Mouse (Mus musculus): ENCODE data around the gene Gnb2. TPM values are rescaled to one million over a fixed set of nuclear protein-coding genes. Genes with fewer than 3 reads are reported as not detected.

Gene Gnb2
- polyA plus RNA-seq, 1 experiment = 1,215 TPM

GRCm38 (mm10) chr5:137569665-137570064 is 36.4 kb upstream of the Gnb2 start, which contains the start of gene Tfr2:
Tfr2 (plus strand) TSS chr5:137569840.
- no peaks in the 10 kb centered on the region for H3K27me3 ChIP-seq (ENCODE audit: control insufficient read depth, insufficient read depth, low read length)
- H3K4me3 ChIP-seq (ENCODE audit: low read depth, low read length) = peak within 1 kb of the TSS; percentile 16; the same call in 1 of the 2 replicates
- TF ChIP-seq POLR2A (IDR thresholded peaks at IDR 0.05; ENCODE audit: low read depth, low read length) = no peak
- TF ChIP-seq CTCF (IDR thresholded peaks at IDR 0.05; ENCODE audit: extremely low read depth, insufficient read length, insufficient replicate concordance, low read depth, low read length) = no peak
- no peaks in the 10 kb centered on the region for H3K36me3 ChIP-seq (ENCODE audit: control insufficient read depth, insufficient read depth, low read length)
- 7% methylated on average over 9 of the region's 9 CpGs for WGBS
- H3K27ac ChIP-seq (ENCODE audit: insufficient read depth, low read depth, low read length) = no peak within 1 kb of the TSS
- H3K4me1 ChIP-seq (ENCODE audit: control insufficient read depth, insufficient read depth, insufficient read length, low read length) = peaks cover 3% of the 10 kb centered on the region

- WGBS = 64% methylated on average over 12 of the region's 12 CpGs
- Histone ChIP-seq H3K27ac (ENCODE audit: insufficient read depth, low read depth, low read length) (no peak overlapping the region), H3K36me3 (ENCODE audit: control insufficient read depth, insufficient read depth, low read length) (no peaks in the 10 kb centered on the region), H3K27me3 (ENCODE audit: control insufficient read depth, insufficient read depth, low read length) (no peaks in the 10 kb centered on the region), H3K4me3 (ENCODE audit: low read depth, low read length) (no peak overlapping the region), H3K4me1 (ENCODE audit: control insufficient read depth, insufficient read depth, insufficient read length, low read length) (peaks cover 3% of the 10 kb centered on the region)
- TF ChIP-seq CTCF (IDR thresholded peaks at IDR 0.05; ENCODE audit: extremely low read depth, insufficient read length, insufficient replicate concordance, low read depth, low read length) (no peak), POLR2A (IDR thresholded peaks at IDR 0.05; ENCODE audit: low read depth, low read length) (no peak)
Observed at GRCm38 (mm10) chr5:137569031-137569430, 35.7 kb upstream of the Gnb2 start.

- TF ChIP-seq CTCF (IDR thresholded peaks at IDR 0.05; ENCODE audit: extremely low read depth, insufficient read length, insufficient replicate concordance, low read depth, low read length) = no peak
- H3K4me1 ChIP-seq (ENCODE audit: control insufficient read depth, insufficient read depth, insufficient read length, low read length) = peaks cover 3% of the 10 kb centered on the region
- no peaks in the 10 kb centered on the region for H3K36me3 ChIP-seq (ENCODE audit: control insufficient read depth, insufficient read depth, low read length)
- H3K27ac ChIP-seq (ENCODE audit: insufficient read depth, low read depth, low read length) = no peak overlapping the region
- H3K27me3 ChIP-seq (ENCODE audit: control insufficient read depth, insufficient read depth, low read length) = no peaks in the 10 kb centered on the region
- WGBS = 75% methylated on average over 8 of the region's 8 CpGs
- H3K4me3 ChIP-seq (ENCODE audit: low read depth, low read length) = no peak overlapping the region
Observed at GRCm38 (mm10) chr5:137568223-137568798, 35.0 kb upstream of the Gnb2 start.

GRCm38 (mm10) chr5:137566416-137566815 is 33.1 kb upstream of the Gnb2 start:
- WGBS = 93% methylated on average over 5 of the region's 5 CpGs
- TF ChIP-seq POLR2A (IDR thresholded peaks at IDR 0.05; ENCODE audit: low read depth, low read length) (no peak), CTCF (IDR thresholded peaks at IDR 0.05; ENCODE audit: extremely low read depth, insufficient read length, insufficient replicate concordance, low read depth, low read length) (no peak)

GRCm38 (mm10) chr5:137565744-137566143 is 32.4 kb upstream of the Gnb2 start:
- Histone ChIP-seq H3K4me1 (ENCODE audit: control insufficient read depth, insufficient read depth, insufficient read length, low read length) (peaks cover 3% of the 10 kb centered on the region), H3K36me3 (ENCODE audit: control insufficient read depth, insufficient read depth, low read length) (no peaks in the 10 kb centered on the region), H3K27ac (ENCODE audit: insufficient read depth, low read depth, low read length) (no peak overlapping the region), H3K4me3 (ENCODE audit: low read depth, low read length) (no peak overlapping the region), H3K27me3 (ENCODE audit: control insufficient read depth, insufficient read depth, low read length) (no peaks in the 10 kb centered on the region)
- whole genome bisulfite sequencing = 70% methylated on average over 6 of the region's 6 CpGs
- TF ChIP-seq POLR2A (IDR thresholded peaks at IDR 0.05; ENCODE audit: low read depth, low read length) = no peak
- TF ChIP-seq CTCF (IDR thresholded peaks at IDR 0.05; ENCODE audit: extremely low read depth, insufficient read length, insufficient replicate concordance, low read depth, low read length) = no peak

More at GRCm38 (mm10) chr5:137566416-137566815, 33.1 kb upstream of the Gnb2 start:
- Histone ChIP-seq H3K4me3 (ENCODE audit: low read depth, low read length) (no peak overlapping the region), H3K27ac (ENCODE audit: insufficient read depth, low read depth, low read length) (no peak overlapping the region), H3K4me1 (ENCODE audit: control insufficient read depth, insufficient read depth, insufficient read length, low read length) (peaks cover 3% of the 10 kb centered on the region), H3K36me3 (ENCODE audit: control insufficient read depth, insufficient read depth, low read length) (no peaks in the 10 kb centered on the region), H3K27me3 (ENCODE audit: control insufficient read depth, insufficient read depth, low read length) (no peaks in the 10 kb centered on the region)

- H3K36me3 ChIP-seq (ENCODE audit: control insufficient read depth, insufficient read depth, low read length) = no peaks in the 10 kb centered on the region
- TF ChIP-seq POLR2A (IDR thresholded peaks at IDR 0.05; ENCODE audit: low read depth, low read length) (no peak), CTCF (IDR thresholded peaks at IDR 0.05; ENCODE audit: extremely low read depth, insufficient read length, insufficient replicate concordance, low read depth, low read length) (no peak)
- H3K4me1 ChIP-seq (ENCODE audit: control insufficient read depth, insufficient read depth, insufficient read length, low read length) = no peaks in the 10 kb centered on the region
- WGBS = 61% methylated on average over 10 of the region's 10 CpGs
- H3K27me3 ChIP-seq (ENCODE audit: control insufficient read depth, insufficient read depth, low read length) = no peaks in the 10 kb centered on the region
- H3K27ac ChIP-seq (ENCODE audit: insufficient read depth, low read depth, low read length) = no peak overlapping the region
- H3K4me3 ChIP-seq (ENCODE audit: low read depth, low read length) = no peak overlapping the region
Observed at GRCm38 (mm10) chr5:137562965-137563364, 29.7 kb upstream of the Gnb2 start.

GRCm38 (mm10) chr5:137561556-137561955 is 28.2 kb upstream of the Gnb2 start:
- H3K4me3 ChIP-seq (ENCODE audit: low read depth, low read length) = no peak overlapping the region
- no peak overlapping the region for H3K27ac ChIP-seq (ENCODE audit: insufficient read depth, low read depth, low read length)
- H3K4me1 ChIP-seq (ENCODE audit: control insufficient read depth, insufficient read depth, insufficient read length, low read length) = no peaks in the 10 kb centered on the region
- WGBS = 48% methylated on average over 6 of the region's 6 CpGs
- H3K27me3 ChIP-seq (ENCODE audit: control insufficient read depth, insufficient read depth, low read length) = no peaks in the 10 kb centered on the region
- H3K36me3 ChIP-seq (ENCODE audit: control insufficient read depth, insufficient read depth, low read length) = no peaks in the 10 kb centered on the region
- TF ChIP-seq CTCF (IDR thresholded peaks at IDR 0.05; ENCODE audit: extremely low read depth, insufficient read length, insufficient replicate concordance, low read depth, low read length) = no peak
- TF ChIP-seq POLR2A (IDR thresholded peaks at IDR 0.05; ENCODE audit: low read depth, low read length) = no peak
